Mouse (Mus musculus) intestine, embryonic 14.5 days (tissue): ENCODE data around the gene Rundc3a. TPM values are rescaled to one million over a fixed set of nuclear protein-coding genes. Genes with fewer than 3 reads are reported as not detected.
"Not testable (repeated sequence)": the region's sequence is repeated elsewhere in the genome, so short reads cannot be mapped to it uniquely, and the experiment has no call there.

Experiments used
- ATAC-seq: fragments of 200-750 bp; cut with Nextera tagmentation; replicated peaks from 2 replicates; pipeline ENCODE4 v1.8.0; 2017; ENCODE audit warnings: low read depth, moderate number of reproducible peaks, moderate TSS enrichment, moderate library complexity; ENCODE audit not compliant: low FRiP score, low TSS enrichment
- DNase-seq: peaks from one replicate; pipeline ENCODE4 v3.0.0-alpha.2; 2018; ENCODE audit warnings: low spot score
- H3K27ac ChIP-seq: fragments of 300-500 bp; sonication (generic); 2 replicates; pipeline ENCODE4 v1.5.1; 2014; ENCODE audit warnings: low read depth, mild to moderate bottlenecking, control low read depth
- H3K27me3 ChIP-seq: fragments of 300-500 bp; sonication (generic); replicated peaks from 2 replicates; pipeline ENCODE4 v1.6.1; 2014; ENCODE audit warnings: low read length, control low read depth; ENCODE audit not compliant: control insufficient read depth, insufficient read depth
- H3K36me3 ChIP-seq: fragments of 300-500 bp; sonication (generic); 2 replicates; pipeline ENCODE4 v1.6.1; 2014; ENCODE audit warnings: low read length, control low read depth; ENCODE audit not compliant: control insufficient read depth, insufficient read depth
- H3K4me1 ChIP-seq: fragments of 300-500 bp; sonication (generic); replicated peaks from 2 replicates; pipeline ENCODE4 v1.6.1; 2014; ENCODE audit warnings: low read length, control low read depth, mixed read lengths; ENCODE audit not compliant: control insufficient read depth, insufficient read depth
- H3K4me2 ChIP-seq: fragments of 300-500 bp; sonication (generic); 2 replicates; pipeline ENCODE4 v1.6.1; 2014; ENCODE audit warnings: low read length
- H3K4me3 ChIP-seq: fragments of 300-500 bp; sonication (generic); 2 replicates; pipeline ENCODE4 v1.5.1; 2014; ENCODE audit warnings: low read depth, low read length, control low read depth, mixed read lengths
- H3K9ac ChIP-seq: fragments of 300-500 bp; sonication (generic); 2 replicates; pipeline ENCODE4 v1.6.1; 2014; ENCODE audit warnings: mild to moderate bottlenecking, low read length
- H3K9me3 ChIP-seq: fragments of 300-500 bp; sonication (generic); 2 replicates; pipeline ENCODE4 v1.6.1; 2016; ENCODE audit warnings: low read length, control low read depth; ENCODE audit not compliant: control insufficient read depth
- WGBS: fragments of 180-500 bp; shearing (Covaris S2); extraction: QIAGEN DNeasy Blood & Tissue Kit; methylation state at CpG from one replicate; pipeline ENCODE4 v1.1.7; 2014; 5-methylcytosine and 5-hydroxymethylcytosine counted together
- polyA plus RNA-seq: library from polyadenylated mRNA; unstranded; fragments of >200 nt; fragmentation: Nextera tagmentation; extraction: Ambion mirVana; gene quantifications from 2 replicates; pipeline ENCODE4 v1.2.1, GENCODE M21; 2014

Gene Rundc3a
- polyA plus RNA-seq, 1 experiment from 2014 or later, result 10.0 TPM

DNA sequence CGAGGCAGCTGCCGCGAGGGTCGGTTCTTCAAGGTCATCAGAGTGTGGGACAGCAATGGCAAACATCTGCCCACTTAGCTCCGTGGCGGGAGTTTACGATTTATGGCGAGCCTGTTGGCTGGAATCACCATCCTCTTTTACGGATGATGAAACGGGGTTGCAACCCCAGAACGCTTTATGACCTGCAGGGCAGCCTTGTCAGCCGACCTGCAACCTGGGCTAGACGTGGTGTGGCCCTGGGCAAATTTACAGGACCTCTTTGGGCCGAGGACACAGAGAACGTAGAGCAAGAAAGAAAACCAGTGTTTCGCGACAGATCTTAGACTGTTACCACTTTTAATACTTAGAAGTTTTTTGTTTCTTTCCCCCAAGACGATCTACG is 14.6 kb downstream of the Rundc3a start, which contains the start of gene Slc25a39:
Slc25a39 (minus strand) TSS at position 113 of the 382 bp plus-strand sequence.
- Histone ChIP-seq H3K4me1 (peaks cover 19% of the 10 kb centered on the region), H3K9me3 (no peaks in the 10 kb centered on the region), H3K27me3 (no peaks in the 10 kb centered on the region), H3K27ac (peak within 1 kb of the TSS; percentile 92), H3K4me3 (peak within 1 kb of the TSS; percentile 68), H3K4me2 (peak within 1 kb of the TSS; percentile 97), H3K9ac (peak within 1 kb of the TSS; percentile 83), H3K36me3 (peaks cover 25% of the 10 kb centered on the region)
- under 1% methylated on average over 19 of the region's 19 CpGs for WGBS
- DNase-seq (no peak), ATAC-seq (peak; percentile 16)

DNA sequence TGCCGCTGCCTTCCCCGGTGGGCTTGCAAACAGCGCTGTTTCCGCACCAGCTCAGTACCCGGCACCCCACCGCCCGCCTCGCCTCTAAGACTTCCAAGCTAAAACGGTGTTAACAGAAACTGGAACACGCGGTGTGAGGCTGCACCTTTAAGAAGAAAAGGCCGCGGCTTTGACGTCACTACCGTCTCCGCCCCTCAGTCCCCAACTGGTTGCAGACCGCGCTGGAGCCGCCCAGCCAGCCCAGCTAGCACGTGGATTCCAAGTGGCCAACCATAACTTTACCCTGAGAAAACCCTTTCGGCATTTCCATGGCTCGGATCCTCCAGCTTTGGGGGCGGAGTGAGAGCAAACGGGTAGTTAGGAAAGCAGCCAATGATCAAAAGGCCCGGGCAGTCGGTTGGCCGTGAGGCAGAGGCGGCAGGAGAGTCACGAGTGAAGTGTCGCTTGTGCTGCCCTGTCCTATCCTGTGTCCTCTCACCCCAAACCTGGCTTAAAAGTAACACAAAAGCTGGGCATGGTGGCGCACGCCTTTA is 15.2 kb downstream of the Rundc3a start:
- WGBS, result under 1% methylated on average over 32 of the region's 32 CpGs
- peak overlapping the region; percentile 68 for H3K4me3 ChIP-seq
- H3K4me2 ChIP-seq, result peak overlapping the region; percentile 97
- DNase-seq (peak; percentile 98), ATAC-seq (peak; percentile 92)
- peak overlapping the region; percentile 83 for H3K9ac ChIP-seq
- H3K9me3 ChIP-seq, result no peaks in the 10 kb centered on the region
- no peaks in the 10 kb centered on the region for H3K27me3 ChIP-seq
- H3K4me1 ChIP-seq, result peaks cover 19% of the 10 kb centered on the region
- H3K36me3 ChIP-seq, result peaks cover 19% of the 10 kb centered on the region
- H3K27ac ChIP-seq, result peak overlapping the region; percentile 92

DNA sequence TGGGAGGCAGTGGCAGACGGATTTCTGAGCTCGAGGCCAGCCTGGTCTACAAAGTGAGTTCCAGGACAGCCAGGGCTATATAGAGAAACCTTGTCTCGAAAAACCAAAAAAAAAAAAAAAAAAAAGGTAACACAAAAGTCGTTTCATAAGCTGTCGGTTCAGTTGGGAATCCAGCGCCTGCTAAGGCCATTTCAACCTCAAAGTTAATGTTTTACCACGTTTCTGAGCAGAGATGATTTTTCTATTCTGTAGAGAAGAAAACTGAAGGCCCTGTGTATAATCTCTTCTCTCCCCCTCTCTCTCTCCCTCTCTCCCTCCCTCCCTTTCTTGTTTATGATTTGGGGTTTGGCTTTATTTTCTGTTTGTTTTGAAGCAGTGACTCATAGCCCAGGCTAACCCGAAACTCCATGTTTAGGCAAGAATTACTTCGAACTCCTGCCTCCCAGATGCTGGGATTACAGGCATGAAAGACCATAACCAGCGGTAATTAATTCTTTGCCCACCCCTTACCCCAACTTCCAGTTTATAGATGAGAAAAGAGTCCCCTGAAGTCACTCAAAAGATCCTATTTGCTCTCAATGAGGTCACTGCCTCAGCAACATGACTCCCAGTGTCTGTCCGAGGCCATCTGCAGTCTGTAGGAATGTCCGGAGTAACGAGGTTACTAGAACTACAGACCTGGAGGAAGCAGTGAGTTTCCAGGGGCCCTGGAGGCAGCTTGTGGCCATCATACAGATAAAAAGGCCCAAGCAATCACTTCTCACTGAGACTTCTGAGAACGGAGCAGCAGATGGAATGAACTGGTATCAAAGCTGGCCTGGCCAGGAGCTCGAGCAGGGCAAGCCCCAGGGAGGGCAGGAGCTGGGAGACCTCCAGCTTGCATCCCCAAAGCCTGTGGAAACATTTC is 15.9 kb downstream of the Rundc3a start:
- ATAC-seq, result no peak
- H3K36me3 ChIP-seq, result peaks cover 12% of the 10 kb centered on the region
- H3K9ac ChIP-seq, result peak overlapping the region; percentile 29; the same call in 1 of the 2 replicates
- peaks cover 19% of the 10 kb centered on the region for H3K4me1 ChIP-seq
- WGBS, result 31% methylated on average over 15 of the region's 15 CpGs
- H3K4me2 ChIP-seq, result peak overlapping the region; percentile 97
- peak overlapping the region; percentile 68 for H3K4me3 ChIP-seq
- no peaks in the 10 kb centered on the region for H3K27me3 ChIP-seq
- peak overlapping the region; percentile 92 for H3K27ac ChIP-seq
- H3K9me3 ChIP-seq, result no peaks in the 10 kb centered on the region
- no peak for DNase-seq

DNA sequence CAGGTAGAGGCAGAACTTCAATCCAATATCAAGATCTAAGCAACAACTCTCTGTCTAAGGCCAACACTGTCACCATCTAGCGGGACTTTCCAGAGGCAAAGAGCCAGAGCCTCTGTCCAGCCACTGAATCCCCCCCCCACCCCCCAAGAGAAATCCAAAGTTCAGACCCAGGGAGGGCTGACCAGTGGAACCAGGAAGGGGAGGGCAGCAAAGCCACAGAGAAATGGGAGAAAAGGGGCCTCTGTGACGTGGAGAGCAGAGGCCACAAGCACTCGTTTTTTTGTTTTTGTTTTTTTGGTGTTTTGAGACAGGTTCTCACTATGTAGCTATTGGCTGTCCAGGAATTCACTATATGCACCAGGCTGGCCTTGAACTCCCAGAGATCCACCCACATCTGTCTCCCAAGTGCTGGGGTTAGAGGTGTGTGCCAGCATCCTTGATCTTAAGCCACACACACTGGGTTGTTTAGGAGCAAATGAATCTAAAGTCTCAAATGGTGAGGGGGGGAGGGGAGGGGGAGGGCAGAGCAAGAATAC is 16.7 kb downstream of the Rundc3a start:
- ATAC-seq (no peak), DNase-seq (no peak)
- peaks cover 17% of the 10 kb centered on the region for H3K4me1 ChIP-seq
- H3K9me3 ChIP-seq, result no peaks in the 10 kb centered on the region
- no peaks in the 10 kb centered on the region for H3K27me3 ChIP-seq
- no peak overlapping the region for H3K9ac ChIP-seq
- 74% methylated on average over 3 of the region's 3 CpGs for WGBS
- peak overlapping the region; percentile 47; the same call in 1 of the 2 replicates for H3K27ac ChIP-seq
- no peak overlapping the region for H3K4me3 ChIP-seq
- peaks cover 4% of the 10 kb centered on the region for H3K36me3 ChIP-seq
- H3K4me2 ChIP-seq, result no peak overlapping the region

DNA sequence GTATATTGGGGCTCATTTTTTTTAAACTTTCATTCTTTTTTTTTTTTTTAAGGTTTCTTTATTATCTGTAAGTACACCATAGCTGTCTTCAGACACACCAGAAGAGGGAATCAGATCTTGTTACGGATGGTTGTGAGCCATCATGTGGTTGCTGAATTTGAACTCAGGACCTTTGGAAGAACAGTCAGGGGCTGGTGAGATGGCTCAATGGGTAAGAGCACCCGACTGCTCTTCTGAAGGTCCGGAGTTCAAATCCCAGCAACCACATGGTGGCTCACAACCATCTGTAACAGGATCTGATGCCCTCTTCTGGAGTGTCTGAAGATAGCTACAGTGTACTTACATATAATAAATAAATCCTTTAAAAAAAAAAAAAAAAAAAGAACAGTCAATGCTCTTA is 17.1 kb downstream of the Rundc3a start:
- H3K9me3 ChIP-seq, H3K36me3 ChIP-seq, H3K27me3 ChIP-seq, ATAC-seq, H3K4me2 ChIP-seq, H3K4me3 ChIP-seq, H3K27ac ChIP-seq, DNase-seq, H3K9ac ChIP-seq: not testable (repeated sequence)
- peaks cover 14% of the 10 kb centered on the region for H3K4me1 ChIP-seq
- WGBS, result 88% methylated on average over 3 of the region's 3 CpGs

DNA sequence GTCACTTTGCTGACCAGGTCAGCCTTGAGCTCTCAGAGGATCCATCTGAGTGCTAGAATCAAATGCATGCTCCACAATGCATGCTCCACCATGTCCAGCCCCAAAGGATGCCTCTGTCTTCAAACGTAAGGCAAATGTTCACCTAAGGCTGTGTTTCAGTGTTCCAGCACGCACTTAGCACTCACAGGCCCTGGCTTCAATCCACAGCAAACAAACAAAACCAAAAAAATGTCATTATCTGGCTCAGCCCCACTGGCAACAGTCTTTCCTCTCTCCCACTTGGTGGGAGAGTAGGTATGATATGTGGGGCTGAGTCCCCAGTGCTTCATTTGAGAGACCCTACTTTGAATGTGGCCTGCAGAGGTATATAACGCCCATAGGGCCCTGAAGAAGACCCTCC is 17.9 kb downstream of the Rundc3a start:
- ATAC-seq, result no peak
- Histone ChIP-seq H3K27ac (no peak overlapping the region), H3K4me1 (peaks cover 11% of the 10 kb centered on the region), H3K9me3 (no peaks in the 10 kb centered on the region), H3K4me2 (no peak overlapping the region), H3K27me3 (no peaks in the 10 kb centered on the region), H3K9ac (no peak overlapping the region), H3K36me3 (no peaks in the 10 kb centered on the region), H3K4me3 (no peak overlapping the region)
- DNase-seq, result no peak
- 74% methylated on average over 3 of the region's 3 CpGs for WGBS

DNA sequence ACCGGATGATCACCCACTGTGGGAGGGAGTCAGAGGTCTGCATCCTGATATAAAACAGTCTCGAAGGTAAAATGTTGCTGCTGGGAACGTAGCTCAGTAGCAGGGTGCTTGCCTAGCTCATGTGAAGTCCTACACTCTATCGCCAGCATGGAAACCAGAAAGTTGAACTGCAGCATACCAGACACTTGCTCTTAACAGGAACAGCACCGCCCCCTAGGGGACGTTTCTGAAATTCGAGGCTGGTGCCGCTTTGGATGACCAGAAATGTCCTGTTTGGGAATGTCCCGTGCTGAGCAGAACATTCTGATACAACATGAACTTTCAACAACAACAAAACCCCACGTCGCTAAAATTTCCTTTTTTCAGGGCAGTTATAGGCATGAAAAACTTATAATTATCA is 18.5 kb downstream of the Rundc3a start:
- H3K27ac ChIP-seq, result no peak overlapping the region
- no peaks in the 10 kb centered on the region for H3K36me3 ChIP-seq
- 6% methylated on average over 11 of the region's 11 CpGs for WGBS
- H3K4me2 ChIP-seq, result no peak overlapping the region
- H3K4me1 ChIP-seq, result peaks cover 6% of the 10 kb centered on the region
- DNase-seq (peak; percentile 98), ATAC-seq (no peak)
- H3K9me3 ChIP-seq, result no peaks in the 10 kb centered on the region
- H3K4me3 ChIP-seq, result no peak overlapping the region
- H3K9ac ChIP-seq, result no peak overlapping the region
- H3K27me3 ChIP-seq, result no peaks in the 10 kb centered on the region

DNA sequence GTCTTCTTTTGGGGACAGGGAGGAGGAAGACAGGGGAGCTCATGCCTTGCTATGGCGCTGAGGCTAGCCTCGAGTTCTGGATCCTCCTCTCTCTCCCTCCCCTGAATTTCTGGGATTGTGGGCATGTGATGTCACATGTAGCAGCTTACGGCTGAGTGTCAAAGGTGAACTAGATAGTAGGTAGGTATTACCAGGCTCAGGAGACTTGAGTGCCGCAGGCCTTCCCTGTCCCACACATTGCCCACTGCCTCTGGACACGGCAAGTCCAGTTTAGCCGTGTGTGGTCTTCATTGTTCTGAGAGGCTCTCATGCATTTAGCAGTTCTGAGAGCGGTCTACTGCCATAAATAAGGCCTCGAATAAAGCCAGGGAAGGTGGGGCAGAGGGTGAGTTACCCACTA is 19.9 kb downstream of the Rundc3a start:
- Histone ChIP-seq H3K36me3 (no peaks in the 10 kb centered on the region), H3K27ac (no peak overlapping the region), H3K9me3 (no peaks in the 10 kb centered on the region), H3K27me3 (no peaks in the 10 kb centered on the region), H3K4me1 (peaks cover 3% of the 10 kb centered on the region; the same call in 1 of the 2 replicates), H3K4me3 (no peak overlapping the region), H3K4me2 (no peak overlapping the region), H3K9ac (no peak overlapping the region)
- no peak for ATAC-seq
- no peak for DNase-seq
- 76% methylated on average over 8 of the region's 8 CpGs for WGBS
